ENCODE assay signal across 18 mouse cellular contexts in genomic region chr7:135654288-135654687, GRCm38 (mm10).
"Had no signal": no experiment of that assay in that cellular context is flagged by ENCODE, and none has a peak within 500 bp of the region (broad histone marks: within the 10 kb centered on the region; RNA-seq: fewer than 3 reads in every experiment).

No protein-coding gene starts in this region.

- H3K4me1 ChIP-seq: kidney, embryonic 15.5 days; midbrain, embryonic 12.5 days; neural tube, embryonic 13.5 days had no signal

- H3K4me2 ChIP-seq: kidney, embryonic 15.5 days; limb, embryonic 13.5 days; liver, embryonic 13.5 days; lung, embryonic 14.5 days; midbrain, embryonic 12.5 days; neural tube, embryonic 13.5 days; stomach, embryonic 15.5 days had no signal

- H3K27me3 ChIP-seq: kidney, embryonic 15.5 days; limb, embryonic 13.5 days; liver, embryonic 13.5 days; midbrain, embryonic 12.5 days; neural tube, embryonic 13.5 days; stomach, embryonic 15.5 days had no signal

- H3K27ac ChIP-seq: kidney, embryonic 15.5 days; limb, embryonic 10.5 days; limb, embryonic 13.5 days; midbrain, embryonic 12.5 days; neural tube, embryonic 13.5 days; stomach, embryonic 15.5 days had no signal

- H3K9me3 ChIP-seq: kidney, embryonic 15.5 days; limb, embryonic 10.5 days; limb, embryonic 13.5 days; liver, embryonic 13.5 days; midbrain, embryonic 12.5 days; neural tube, embryonic 13.5 days; stomach, embryonic 15.5 days had no signal

- H3K9ac ChIP-seq: kidney, embryonic 15.5 days; limb, embryonic 13.5 days; liver, embryonic 13.5 days; lung, embryonic 14.5 days; midbrain, embryonic 12.5 days; neural tube, embryonic 13.5 days; stomach, embryonic 15.5 days had no signal

- H3K36me3 ChIP-seq: kidney, embryonic 15.5 days; limb, embryonic 10.5 days; limb, embryonic 13.5 days; liver, embryonic 13.5 days; midbrain, embryonic 12.5 days; neural tube, embryonic 13.5 days; stomach, embryonic 15.5 days had no signal

- ATAC-seq: midbrain, embryonic 16.5 days had no signal

- H3K4me3 ChIP-seq: kidney, embryonic 15.5 days; limb, embryonic 10.5 days; limb, embryonic 13.5 days; liver, embryonic 13.5 days; midbrain, embryonic 12.5 days; myocyte; neural tube, embryonic 13.5 days; stomach, embryonic 15.5 days had no signal

- DNase-seq: kidney, adult 11 months; kidney, adult 8-10 months; kidney, postnatal 10 days; kidney, postnatal 36 days; liver; liver, embryonic 13.5 days; lung, embryonic 14.5 days; retina, postnatal 1 day; right cerebral cortex, postnatal 25 days; spleen, adult 18-20 months had no signal
